Mouse (Mus musculus) thymus, postnatal 4 days (tissue): Measurements from ENCODE around the gene Gm21294.
"Not testable (repeated sequence)": the region's sequence is repeated elsewhere in the genome, so short reads cannot be mapped to it uniquely, and the experiment has no call there.

ENCODE experiments used
- DNase-seq: peaks from one replicate; pipeline ENCODE4 v3.0.0; 2021

The Gm21294 gene

GRCm38 (mm10) chrY:89052506-89052905 lies at the start of gene Gm21294:
Gm21294 (plus strand) TSS chrY:89052806.
- not testable (repeated sequence) for DNase-seq

- DNase-seq: peak; percentile 0
Measured at GRCm38 (mm10) chrY:89126246-89126645, 73.6 kb downstream of the Gm21294 start.
